Mouse (Mus musculus): Measurements from ENCODE around the gene Ube2c. TPM values are rescaled to one million over a fixed set of nuclear protein-coding genes. Genes with fewer than 3 reads are reported as not detected.
"Not testable (repeated sequence)": the region's sequence is repeated elsewhere in the genome, so short reads cannot be mapped to it uniquely, and the experiment has no call there.

Gene Ube2c
- polyA plus RNA-seq, 1 experiment: 121 TPM

DNA sequence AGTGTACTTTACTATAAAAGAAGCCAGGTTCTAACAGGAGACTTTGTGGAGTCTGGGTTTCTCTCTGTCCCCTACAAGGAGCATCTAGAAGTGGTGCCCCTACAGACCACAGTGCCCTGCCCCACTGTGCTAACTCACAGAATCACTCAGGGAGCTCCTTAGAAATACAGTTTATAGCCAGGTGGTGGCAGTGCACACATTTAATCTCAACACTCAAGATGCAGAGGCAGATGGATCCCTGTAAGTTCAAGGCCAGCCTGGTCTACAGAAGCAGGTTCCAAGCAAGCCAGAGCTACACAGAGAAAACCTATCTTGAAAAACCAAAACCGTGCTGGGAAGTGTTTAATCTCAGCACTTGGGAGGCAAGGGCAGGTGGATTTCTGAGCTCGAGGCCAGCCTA is 24.1 kb downstream of the Ube2c start:
- Histone ChIP-seq H3K4me3 (replicated peaks) (no peak overlapping the region), H3K4me1 (peaks cover 13% of the 10 kb centered on the region), H3K9me3 (no peaks in the 10 kb centered on the region), H3K27me3 (replicated peaks) (no peaks in the 10 kb centered on the region), H3K36me3 (replicated peaks; ENCODE audit: low read length) (peaks cover 90% of the 10 kb centered on the region)
- TF ChIP-seq GATA1 (IDR thresholded peaks at IDR 0.05; ENCODE audit: borderline replicate concordance, low read length): no peak
- TF ChIP-seq FLI1 (IDR thresholded peaks at IDR 0.05; ENCODE audit: low read length): no peak

DNA sequence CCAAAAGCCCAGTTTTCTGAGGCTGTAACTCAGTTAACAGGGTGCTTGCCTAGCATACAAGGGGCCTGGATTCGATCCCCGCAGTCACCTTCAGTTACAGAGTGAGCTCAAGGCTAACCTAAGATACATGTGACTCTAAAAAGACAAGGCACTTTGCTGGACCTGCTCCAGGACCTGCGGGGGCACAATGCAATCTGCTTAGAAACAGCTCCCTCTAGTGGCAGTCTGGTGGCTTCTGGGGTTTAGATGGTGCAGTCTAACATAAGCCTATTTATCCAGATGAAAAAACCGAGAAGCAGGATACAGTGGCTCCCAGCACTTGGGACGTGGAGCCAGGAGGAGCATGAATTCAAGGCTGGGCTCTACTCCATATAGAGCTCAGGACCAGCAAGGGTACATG is 24.6 kb downstream of the Ube2c start:
- Histone ChIP-seq H3K4me1 (peaks cover 9% of the 10 kb centered on the region), H3K27me3 (replicated peaks) (no peaks in the 10 kb centered on the region), H3K9me3 (no peaks in the 10 kb centered on the region), H3K4me3 (replicated peaks) (no peak overlapping the region), H3K36me3 (replicated peaks; ENCODE audit: low read length) (peaks cover 90% of the 10 kb centered on the region)
- TF ChIP-seq GATA1 (IDR thresholded peaks at IDR 0.05; ENCODE audit: borderline replicate concordance, low read length) (no peak), FLI1 (IDR thresholded peaks at IDR 0.05; ENCODE audit: low read length) (no peak)

GRCm38 (mm10) chr2:164795868-164796267 is 26.2 kb downstream of the Ube2c start:
- peaks cover 91% of the 10 kb centered on the region for H3K36me3 ChIP-seq (replicated peaks; ENCODE audit: low read length)
- H3K4me3 ChIP-seq (replicated peaks): no peak overlapping the region
- H3K9me3 ChIP-seq: no peaks in the 10 kb centered on the region
- H3K4me1 ChIP-seq: peaks cover 13% of the 10 kb centered on the region
- H3K27me3 ChIP-seq (replicated peaks): no peaks in the 10 kb centered on the region
- TF ChIP-seq FLI1 (IDR thresholded peaks at IDR 0.05; ENCODE audit: low read length) (no peak), GATA1 (IDR thresholded peaks at IDR 0.05; ENCODE audit: borderline replicate concordance, low read length) (no peak)

DNA sequence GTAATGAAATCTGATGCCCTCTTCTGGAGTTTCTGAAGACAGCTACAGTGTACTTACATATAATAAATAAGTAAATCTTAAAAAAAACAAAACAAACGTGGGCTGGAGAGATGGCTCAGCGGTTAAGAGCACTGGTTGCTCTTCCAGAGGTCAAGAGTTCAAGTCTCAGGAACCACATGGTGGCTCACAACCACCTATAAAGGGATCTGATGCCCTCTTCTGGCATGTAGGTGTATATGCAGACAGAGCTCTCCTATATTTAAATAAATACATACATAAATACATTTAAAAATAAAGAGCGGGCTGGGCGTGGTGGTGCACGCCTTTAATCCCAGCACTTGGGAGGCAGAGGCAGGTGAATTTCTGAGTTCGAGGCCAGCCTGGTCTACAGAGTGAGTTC is 28.9 kb downstream of the Ube2c start:
- not testable (repeated sequence) for H3K27me3 ChIP-seq (replicated peaks); H3K9me3 ChIP-seq; H3K4me3 ChIP-seq (replicated peaks)
- peaks cover 88% of the 10 kb centered on the region for H3K36me3 ChIP-seq (replicated peaks; ENCODE audit: low read length)
- peaks cover 36% of the 10 kb centered on the region for H3K4me1 ChIP-seq

- Histone ChIP-seq H3K36me3 (replicated peaks; ENCODE audit: low read length) (peaks cover 71% of the 10 kb centered on the region), H3K4me3 (replicated peaks) (no peak overlapping the region), H3K27me3 (replicated peaks) (no peaks in the 10 kb centered on the region), H3K9me3 (no peaks in the 10 kb centered on the region), H3K4me1 (peaks cover 36% of the 10 kb centered on the region)
- TF ChIP-seq GATA1 (IDR thresholded peaks at IDR 0.05; ENCODE audit: borderline replicate concordance, low read length) (no peak), FLI1 (IDR thresholded peaks at IDR 0.05; ENCODE audit: low read length) (no peak)
Observed at GRCm38 (mm10) chr2:164800252-164801004, 30.7 kb downstream of the Ube2c start.

DNA sequence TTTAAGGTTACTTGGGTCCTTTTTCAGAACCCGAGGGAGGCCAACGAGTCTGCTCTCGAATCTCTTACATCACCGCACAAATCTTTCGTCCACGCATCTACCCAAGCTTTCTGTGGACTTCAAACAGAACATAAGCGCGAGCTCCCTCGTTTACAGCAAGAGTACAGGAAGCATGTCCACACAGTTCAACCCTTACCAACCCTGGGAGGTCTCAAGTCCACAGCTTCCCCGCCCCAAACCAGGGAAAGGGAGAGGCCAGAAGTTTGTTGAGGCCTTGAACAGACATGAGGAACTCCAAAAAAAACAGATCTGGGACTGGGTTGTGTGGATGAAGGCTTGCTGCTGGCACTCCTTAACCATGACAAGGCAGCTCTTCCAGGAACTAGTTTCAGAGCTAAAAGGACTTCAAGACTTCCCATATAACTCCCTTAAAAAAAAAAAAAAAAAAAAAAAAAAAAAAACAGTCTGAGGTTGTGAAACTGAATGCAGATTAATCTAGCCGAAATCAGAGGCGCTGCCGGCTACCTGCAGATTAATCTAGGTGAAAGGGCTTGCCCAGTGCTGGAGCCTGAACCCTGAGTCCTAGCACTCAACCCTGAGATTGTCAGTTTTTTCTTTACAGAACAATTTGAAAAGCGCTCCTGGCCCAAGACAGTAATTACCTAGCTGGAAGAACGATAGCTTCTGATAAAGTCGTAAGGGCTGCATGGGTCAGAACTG is 33.7 kb downstream of the Ube2c start:
- H3K9me3 ChIP-seq: no peaks in the 10 kb centered on the region
- peak overlapping the region; percentile 98 for H3K4me3 ChIP-seq (replicated peaks)
- peaks cover 49% of the 10 kb centered on the region for H3K36me3 ChIP-seq (replicated peaks; ENCODE audit: low read length)
- peaks cover 59% of the 10 kb centered on the region for H3K4me1 ChIP-seq
- TF ChIP-seq GATA1 (IDR thresholded peaks at IDR 0.05; ENCODE audit: borderline replicate concordance, low read length) (no peak), FLI1 (IDR thresholded peaks at IDR 0.05; ENCODE audit: low read length) (no peak)
- H3K27me3 ChIP-seq (replicated peaks): no peaks in the 10 kb centered on the region

GRCm38 (mm10) chr2:164803921-164804313 is 34.2 kb downstream of the Ube2c start:
- Histone ChIP-seq H3K36me3 (replicated peaks; ENCODE audit: low read length) (peaks cover 54% of the 10 kb centered on the region), H3K4me3 (replicated peaks) (peak overlapping the region; percentile 98), H3K4me1 (peaks cover 59% of the 10 kb centered on the region), H3K27me3 (replicated peaks) (no peaks in the 10 kb centered on the region), H3K9me3 (no peaks in the 10 kb centered on the region)
- TF ChIP-seq GATA1 (IDR thresholded peaks at IDR 0.05; ENCODE audit: borderline replicate concordance, low read length) (no peak), FLI1 (IDR thresholded peaks at IDR 0.05; ENCODE audit: low read length) (no peak)

GRCm38 (mm10) chr2:164804533-164805331 is 35.0 kb downstream of the Ube2c start, which contains the start of the genes Acot8 and Zswim3:
Gene Acot8, minus strand, starts transcription at chr2:164804882.
Gene Zswim3, plus strand, starts transcription at chr2:164805098.
- H3K36me3 ChIP-seq (replicated peaks; ENCODE audit: low read length): peaks cover 54% of the 10 kb centered on the region
- TF ChIP-seq GATA1 (IDR thresholded peaks at IDR 0.05; ENCODE audit: borderline replicate concordance, low read length) (no peak), FLI1 (IDR thresholded peaks at IDR 0.05; ENCODE audit: low read length) (peak; percentile 83; the same call in 1 of the 2 replicates)

DNA sequence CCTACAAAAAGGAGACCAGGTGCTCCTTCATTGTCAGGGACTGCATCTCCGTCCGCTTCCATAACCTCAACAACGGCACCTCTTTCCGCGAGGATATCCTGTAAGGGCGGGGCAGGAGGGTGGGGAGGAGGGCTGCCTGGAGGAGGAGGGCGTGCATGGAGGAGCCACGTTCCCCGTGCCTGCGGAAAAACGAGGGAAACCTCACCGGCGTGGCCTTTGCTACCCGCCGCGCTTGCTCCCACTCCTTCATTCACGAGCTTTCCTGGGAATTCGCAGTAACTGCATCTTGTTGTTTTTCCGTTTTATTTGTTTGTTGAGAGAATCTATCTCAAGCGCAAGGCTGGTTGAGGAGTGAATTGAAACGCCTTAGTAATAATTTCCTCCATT is 35.6 kb downstream of the Ube2c start:
- Histone ChIP-seq H3K9me3 (no peaks in the 10 kb centered on the region), H3K4me1 (peaks cover 55% of the 10 kb centered on the region), H3K36me3 (replicated peaks; ENCODE audit: low read length) (peaks cover 54% of the 10 kb centered on the region), H3K4me3 (replicated peaks) (peak overlapping the region; percentile 98), H3K27me3 (replicated peaks) (no peaks in the 10 kb centered on the region)
- TF ChIP-seq FLI1 (IDR thresholded peaks at IDR 0.05; ENCODE audit: low read length): no peak
- TF ChIP-seq GATA1 (IDR thresholded peaks at IDR 0.05; ENCODE audit: borderline replicate concordance, low read length): no peak

More at GRCm38 (mm10) chr2:164804533-164805331, 35.0 kb downstream of the Ube2c start, which contains the start of the genes Acot8 and Zswim3:
- peaks cover 56% of the 10 kb centered on the region for H3K4me1 ChIP-seq
- H3K27me3 ChIP-seq (replicated peaks): no peaks in the 10 kb centered on the region
- H3K9me3 ChIP-seq: no peaks in the 10 kb centered on the region
- H3K4me3 ChIP-seq (replicated peaks): peak within 1 kb of the TSS; percentile 98
